Mouse (Mus musculus) spleen, adult 18-20 months (tissue): ENCODE measurements around the gene Ubash3b.

Experiments
- DNase-seq, 2 experiments: peaks; one replicate each; pipeline ENCODE4 v3.0.0; 2022; ENCODE audit warnings: mixed read lengths in 2 of 2

Gene Ubash3b

DNA sequence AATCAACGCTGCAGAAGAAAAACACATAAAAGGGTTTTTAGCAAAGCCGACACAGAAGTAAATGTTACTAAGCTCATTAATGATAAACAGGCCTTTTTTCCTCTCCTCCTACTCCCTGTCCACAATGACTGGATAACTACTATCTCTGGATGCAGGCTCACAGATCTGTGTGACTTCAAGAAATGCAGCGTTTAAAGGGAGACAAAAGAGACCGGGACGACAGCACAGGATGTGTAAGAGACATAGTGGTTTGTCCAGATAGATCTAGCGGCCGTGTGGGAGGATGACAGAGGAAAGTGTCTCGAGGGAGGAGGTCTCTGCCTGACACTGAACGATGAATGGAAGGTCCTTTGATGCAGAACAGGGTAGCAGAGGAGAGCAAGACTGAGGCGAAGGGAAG, 5.4 kb upstream of the Ubash3b start:
- no peak for DNase-seq

DNA sequence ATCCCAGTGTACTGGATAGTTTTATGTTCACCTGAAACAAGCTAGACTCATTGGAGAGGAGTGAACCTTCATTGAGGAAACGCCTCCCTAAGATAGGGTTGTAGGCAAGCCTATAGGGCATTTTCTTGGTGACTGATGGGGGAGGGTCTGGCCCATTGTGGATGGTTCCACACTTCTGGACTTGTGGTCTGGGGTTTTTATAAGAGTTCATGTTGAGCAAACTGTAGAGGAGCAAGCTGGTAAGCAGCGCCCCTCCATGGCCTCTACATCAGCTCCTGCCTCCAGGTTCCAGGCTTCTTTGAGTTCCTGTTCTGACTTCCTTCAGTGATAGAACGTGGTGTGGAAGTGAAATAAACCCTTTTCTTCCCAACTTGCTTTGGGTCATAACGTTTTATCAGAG, 866 bp upstream of the Ubash3b start:
- DNase-seq = no peak

DNA sequence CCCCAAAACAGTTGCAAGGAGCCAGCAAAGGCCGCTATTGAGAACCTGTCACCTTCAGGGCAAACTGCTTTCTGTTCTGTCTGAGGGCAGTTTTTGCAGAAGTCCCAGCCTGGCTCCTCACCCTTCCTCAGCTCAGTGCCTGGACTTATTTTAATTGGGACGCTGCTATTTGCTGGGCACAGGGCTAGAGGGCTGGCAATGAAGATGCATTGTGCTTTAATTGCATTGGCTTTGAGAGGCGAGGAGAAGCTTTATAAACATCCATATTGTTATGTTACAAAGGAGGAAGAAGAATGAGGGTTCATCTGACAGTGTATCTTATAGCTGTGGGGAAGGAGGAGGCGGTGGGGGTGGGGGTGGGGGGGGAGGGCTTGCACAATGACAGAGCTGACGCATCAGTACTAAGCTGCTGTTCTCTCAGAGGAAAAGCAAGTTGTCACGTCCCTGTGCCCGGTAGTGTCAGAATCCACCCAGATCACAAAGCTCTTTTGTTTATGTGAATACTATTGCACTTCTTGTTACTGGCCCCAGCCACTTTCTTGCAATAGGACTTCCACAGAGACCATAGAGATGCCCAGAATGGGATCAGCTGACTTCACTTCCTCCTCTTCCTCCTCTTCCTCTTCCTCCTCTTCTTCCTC, 841 bp downstream of the Ubash3b start:
- DNase-seq = no peak

DNA sequence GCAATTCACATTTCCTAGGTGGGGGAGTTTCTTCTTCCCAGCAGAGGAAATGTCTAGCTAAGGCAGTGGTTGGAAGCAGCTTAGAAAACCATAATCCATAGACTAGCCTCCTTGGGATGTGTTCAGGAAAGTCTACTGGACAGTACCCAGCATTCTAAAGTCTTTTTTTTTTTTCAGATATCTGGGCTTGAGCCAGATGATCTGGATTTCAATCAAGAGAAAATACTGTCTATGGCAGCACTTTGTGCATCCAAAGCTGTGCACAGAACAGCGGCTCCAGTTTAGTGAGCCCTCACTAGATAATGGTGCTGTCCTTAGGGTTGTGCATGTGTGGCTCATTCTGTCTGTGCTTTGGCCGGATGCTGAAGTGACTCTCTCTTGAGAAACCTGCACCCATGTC, 2.3 kb downstream of the Ubash3b start:
- no peak for DNase-seq

DNA sequence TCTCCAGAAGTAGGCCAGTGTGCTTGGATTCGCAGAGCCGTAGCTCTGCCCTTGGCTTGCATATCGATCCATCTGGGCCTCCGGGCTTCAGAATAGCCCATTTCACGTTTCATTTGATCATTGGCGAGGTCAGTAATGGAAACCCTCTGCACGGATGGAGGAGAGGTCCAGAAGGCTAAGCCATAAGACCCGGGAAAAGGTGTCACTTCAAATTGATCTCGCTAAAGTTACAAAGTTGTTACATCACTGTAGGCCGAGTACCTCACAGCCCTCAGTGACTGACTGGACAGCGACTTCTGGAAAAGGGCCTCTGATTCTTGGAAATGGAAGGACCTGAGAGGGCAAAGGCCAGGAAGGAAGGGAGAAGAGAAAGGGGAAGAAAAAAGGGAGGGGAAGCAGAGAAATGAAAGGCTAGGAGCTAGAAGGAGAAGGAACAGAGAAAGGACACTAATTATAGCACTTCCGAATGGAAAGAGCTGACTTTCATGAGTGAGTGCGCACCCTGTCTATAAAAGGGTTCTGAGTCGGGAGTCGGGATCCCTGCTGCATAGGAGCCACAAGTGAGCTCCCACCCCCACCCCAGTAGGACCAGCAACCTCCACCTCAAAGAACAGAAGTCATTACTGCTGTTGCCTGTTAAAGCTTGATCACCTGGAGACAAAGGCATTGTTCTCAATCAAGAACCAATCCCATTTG, 3.5 kb downstream of the Ubash3b start:
- no peak for DNase-seq

DNA sequence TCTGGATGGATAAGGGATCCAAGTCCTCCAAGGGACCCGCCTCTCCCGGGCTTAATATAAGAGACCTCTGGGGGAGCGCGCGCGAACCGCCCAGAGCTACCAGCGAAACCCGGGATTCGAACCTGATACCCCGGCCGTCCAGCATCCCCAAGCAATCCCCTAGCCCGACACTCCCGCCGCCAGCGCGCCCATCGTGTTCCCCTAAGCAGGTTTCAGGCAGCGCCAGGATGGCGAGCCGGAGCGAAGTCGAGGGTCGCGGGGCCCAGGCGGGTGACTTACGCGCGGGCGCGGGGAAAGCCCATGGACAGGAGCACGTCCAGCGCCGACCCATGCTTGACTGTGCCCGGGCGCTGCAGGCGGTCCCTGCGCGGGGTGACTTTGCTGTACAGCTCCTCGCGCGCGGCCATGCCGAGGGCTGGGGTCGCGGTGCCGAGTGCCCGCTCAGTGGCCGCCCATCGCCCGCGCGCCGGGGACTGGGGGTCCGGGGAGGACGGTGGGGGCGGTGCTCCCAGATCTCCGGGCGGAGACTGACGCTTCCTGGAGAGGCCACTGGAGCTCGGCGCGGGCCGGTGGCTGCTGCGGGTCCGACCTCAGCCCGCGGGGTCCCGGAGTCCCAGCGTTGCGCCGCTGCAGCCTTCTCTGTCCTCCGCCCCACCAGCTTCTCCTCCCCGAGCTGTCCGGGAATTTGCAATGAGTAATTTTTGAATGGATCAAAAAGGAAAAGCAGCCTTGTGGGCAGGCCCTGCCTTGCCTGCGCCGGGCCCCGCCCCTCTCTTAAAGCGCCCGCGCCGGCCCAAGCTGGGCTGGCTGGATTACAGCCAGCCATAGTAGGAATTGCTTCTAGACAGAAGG, 4.3 kb downstream of the Ubash3b start:
- peak; percentile 35 to 63 for DNase-seq

DNA sequence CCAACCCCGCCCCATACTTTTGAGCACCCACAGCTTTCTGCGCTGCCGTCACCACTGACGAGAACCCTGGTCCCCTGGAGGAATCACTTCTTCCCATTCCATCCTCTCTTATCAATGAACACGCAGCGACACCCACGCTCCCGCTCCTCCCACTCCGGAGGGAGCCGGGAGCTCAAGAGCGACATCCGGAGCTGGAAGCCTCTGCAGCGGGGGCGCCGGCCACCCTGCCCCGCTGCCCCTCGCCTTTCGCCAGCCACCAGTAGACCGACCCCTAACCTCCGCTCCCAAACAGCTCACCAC, 4.8 kb downstream of the Ubash3b start:
- DNase-seq = no peak

DNA sequence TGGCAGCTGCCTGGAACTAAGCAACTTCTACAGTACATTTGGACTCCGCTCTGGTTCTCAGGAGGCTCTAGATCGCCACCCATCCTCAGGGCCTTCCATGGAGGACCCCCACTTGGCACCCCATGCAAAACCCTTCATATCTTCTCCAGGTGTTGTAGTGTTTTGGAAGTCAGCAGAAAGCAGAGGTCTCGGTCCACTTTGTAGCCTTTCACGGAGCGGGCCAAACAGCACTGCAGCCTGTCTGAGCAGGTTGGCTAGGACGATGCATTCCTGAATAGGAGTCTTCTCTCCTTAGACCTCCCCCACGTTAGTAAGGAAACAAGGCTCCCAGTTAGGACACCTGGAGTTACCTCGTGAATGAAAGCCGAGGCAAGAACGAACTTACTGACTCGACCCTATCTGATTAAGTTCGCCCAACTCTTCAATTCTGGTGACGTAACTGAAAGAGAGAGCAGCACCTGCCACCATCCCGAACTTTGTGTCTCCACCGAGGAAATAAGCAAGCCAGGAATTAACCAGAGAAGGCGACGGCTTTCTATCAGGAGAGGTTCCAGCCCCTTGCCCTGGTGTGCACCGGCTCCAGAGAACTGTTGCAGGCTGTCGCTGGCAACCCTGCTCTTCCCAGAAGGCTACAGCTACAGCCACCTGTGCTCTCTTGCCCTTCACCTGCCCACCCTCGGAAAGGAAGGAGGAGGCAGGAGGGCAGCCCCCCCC, 5.3 kb downstream of the Ubash3b start:
- DNase-seq = no peak

DNA sequence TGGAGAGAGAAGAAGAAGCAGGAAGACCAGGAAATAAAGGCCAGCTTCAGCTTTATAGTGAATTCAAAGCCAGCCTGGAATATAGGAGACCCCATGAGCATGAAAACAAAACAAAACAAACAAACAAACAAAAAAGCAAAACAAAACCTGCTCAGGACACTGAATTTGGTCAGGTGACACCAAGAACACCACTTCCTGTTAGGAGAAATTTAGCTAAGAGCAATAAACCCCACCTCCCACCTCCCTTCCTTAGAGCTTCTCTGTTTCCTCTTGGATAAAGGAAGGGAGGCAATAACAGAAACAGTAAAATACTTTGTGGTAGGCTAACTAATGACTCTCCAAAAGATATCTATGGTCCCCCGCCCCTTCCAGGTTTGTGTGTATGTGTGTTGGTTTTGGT, 7.5 kb downstream of the Ubash3b start:
- no peak for DNase-seq

DNA sequence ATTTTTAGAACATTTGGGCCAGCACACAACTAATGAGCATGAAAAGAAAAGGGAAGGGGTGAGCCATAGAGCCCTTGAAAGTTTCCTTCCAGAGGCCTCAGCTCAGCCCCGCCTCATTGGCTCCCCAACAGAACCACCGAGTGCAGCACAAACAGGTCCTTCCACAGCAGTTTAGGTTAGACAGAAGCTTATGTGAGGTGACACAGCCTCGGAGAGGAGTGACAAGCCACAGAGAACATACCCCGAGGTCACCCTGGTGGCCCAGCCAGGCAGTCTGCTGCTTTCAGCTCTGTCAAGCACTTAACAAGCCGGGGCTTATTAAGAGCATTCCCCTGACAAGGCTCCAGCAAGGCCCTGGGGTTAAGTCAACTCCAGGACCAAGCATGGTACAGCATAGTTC, 8.4 kb downstream of the Ubash3b start:
- no peak for DNase-seq

DNA sequence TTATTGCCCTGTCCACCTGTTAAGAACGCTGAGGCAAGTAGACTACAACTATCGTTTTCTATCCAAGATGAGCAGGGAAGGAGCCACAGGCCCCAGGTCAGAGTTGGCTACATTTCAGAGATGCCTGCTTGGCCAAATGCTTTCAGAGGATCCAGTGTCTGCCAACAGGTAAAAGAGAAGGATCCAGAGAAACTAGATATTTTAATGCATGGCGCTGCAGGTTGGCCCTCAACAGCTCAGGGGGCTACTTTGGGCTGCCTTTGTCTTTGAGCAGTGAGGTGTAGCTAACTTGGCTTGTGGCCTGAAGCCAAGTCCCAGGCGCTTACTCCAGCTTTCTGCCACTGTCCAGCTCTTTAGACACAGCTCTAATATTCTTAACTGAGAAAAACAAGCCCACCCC, 10.0 kb downstream of the Ubash3b start:
- DNase-seq = no peak

DNA sequence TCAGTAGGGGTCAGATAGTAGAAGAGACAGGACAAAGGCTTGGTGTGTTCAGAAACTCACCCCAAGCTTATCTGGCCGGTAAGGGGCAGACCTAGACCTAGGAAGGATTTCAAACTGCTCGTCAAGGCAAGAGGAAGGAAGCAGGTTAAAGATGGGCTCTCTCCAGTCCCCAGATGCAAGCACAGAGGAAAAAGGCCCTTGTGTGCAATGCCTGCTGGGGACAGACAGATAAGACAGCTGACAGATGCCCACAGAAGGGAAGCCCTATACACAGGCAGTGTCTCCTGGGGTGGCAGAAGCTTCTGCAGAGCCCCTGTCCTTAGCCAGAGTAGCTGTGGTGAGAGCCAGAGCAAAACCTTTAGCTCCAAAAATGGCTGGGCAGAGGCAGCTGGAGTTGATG, 11.6 kb downstream of the Ubash3b start:
- no peak for DNase-seq

DNA sequence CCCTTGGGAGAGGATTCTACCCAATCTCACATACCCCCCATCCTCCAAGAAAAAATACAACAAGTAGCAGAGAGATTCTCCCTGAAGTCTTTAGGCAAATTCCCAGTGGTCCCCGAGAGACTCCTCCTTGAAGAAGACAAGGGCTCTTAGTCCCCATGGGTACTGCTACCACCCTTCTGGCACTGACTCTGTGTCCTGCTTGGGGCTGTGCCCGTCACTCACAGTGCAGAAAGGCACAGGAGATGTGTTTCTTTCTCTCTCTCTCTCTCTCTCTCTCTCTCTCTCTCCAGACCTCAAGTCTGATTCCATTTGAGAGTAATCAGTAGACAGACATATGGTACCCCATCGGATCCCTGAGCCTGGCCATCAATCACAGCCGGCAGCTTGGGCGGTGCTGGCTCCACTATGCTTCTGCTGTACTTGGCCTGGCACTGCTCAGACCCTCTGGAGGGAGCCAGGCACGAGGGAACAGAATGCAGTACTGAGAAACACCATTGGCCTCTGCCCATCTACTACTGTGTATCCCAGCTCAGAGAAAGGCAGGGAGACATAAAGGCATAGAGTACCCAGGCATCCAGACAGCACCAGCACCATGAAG, 12.3 kb downstream of the Ubash3b start:
- no peak for DNase-seq

DNA sequence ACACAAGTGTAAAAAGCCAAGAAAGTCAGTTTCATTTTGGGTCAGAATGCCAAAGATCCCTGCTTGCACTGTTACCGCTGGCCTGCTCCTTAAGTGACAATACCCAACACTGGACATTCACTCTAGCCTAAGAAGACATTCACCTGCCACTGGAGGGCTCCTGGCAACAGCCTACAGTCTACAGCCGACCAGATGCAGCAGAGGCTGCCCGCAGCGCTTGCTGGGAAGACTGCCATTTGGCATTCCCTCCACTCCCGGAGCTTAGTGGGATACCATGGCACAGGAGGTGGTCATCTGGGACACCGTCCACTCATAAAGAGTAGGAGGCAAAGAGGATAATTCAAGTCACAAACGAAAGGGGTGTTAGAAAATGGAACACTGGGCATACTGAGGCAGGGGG, 12.9 kb downstream of the Ubash3b start:
- no peak for DNase-seq

DNA sequence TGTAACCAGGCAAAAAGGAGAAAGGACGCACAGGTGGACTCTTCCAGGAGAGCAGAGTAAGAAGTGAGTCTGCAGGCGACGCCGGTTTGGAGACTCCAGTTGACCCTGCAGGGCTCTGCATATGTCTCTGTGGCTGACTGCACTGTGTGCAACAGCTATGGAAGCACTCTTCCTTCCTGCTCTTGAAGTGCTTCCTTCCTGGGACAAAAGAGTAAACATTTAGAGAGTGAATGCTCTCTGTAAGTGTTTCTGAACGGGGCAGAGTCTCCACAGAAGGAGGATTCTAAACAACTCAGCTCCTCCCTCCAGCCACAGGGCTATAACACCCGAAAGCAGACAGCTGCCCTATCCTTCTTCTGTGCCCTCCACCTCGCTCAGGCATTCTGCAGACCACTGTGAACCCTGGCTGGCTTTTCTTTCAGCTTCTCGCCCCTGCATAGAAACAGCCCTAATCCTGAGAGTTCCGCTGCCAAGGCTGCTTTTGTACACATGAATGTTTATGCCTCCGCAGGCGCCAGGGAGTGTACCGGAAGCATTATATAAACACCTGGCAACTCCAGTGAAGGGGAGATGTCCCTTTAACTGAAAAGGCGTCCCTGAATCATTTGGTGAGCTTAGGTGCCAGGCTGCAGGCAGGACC, 14.2 kb downstream of the Ubash3b start:
- DNase-seq = no peak

DNA sequence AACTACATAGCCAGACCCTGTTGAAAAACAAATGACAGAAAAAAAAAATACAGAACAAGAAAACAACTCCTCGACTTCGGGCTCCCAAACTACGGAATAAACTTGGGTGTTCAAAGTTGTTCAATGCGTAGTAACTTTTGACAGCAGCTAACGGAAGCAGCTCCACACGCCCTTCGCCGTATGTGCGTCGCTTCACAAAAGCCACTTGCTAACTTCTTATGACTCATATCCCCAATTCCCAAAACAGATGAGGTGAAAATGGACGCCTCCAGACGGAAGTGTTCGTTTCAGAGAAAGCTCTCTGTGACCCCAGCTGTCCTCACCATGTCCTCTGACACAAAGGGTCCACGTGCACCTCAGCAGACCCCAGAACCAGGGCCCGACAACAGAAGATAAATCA, 17.7 kb downstream of the Ubash3b start:
- DNase-seq = no peak

DNA sequence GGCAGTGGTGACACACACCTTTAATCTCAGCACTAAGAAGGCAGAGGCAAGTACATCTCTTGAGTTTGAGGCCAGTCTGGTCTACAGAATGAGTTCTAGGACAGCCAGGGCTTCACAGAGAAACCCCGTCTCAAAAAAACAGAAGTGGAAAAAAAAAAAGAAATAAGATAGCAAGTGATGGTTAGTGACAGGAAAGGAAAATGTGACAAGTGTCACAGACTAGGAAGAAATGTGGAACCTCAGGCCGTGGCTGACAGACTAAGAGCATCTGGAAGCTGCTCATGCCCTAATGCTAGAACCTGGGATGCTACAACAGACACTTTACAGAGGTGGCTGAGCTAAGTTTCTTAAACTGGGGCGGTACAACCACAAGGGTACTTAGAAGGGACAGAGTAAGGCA, 18.4 kb downstream of the Ubash3b start:
- DNase-seq = no peak

DNA sequence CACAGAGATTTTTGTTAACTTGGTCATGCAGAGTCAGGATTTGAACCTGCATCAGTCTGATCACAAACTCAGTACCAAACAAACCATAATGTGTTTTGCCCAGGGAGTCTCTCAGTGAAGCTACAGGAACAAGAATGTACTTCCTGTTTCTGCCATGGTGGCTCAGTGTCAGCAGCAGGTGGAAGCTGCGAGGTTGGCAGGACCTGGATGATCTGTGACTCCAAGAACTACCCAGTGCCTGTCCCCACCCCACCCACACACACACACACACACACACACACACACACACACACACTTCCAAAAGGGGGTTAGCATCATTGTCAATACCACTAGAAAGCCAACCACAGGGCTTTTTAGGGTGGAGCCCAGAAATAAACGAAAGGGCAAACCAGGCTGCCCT, 20.5 kb downstream of the Ubash3b start:
- no peak for DNase-seq

DNA sequence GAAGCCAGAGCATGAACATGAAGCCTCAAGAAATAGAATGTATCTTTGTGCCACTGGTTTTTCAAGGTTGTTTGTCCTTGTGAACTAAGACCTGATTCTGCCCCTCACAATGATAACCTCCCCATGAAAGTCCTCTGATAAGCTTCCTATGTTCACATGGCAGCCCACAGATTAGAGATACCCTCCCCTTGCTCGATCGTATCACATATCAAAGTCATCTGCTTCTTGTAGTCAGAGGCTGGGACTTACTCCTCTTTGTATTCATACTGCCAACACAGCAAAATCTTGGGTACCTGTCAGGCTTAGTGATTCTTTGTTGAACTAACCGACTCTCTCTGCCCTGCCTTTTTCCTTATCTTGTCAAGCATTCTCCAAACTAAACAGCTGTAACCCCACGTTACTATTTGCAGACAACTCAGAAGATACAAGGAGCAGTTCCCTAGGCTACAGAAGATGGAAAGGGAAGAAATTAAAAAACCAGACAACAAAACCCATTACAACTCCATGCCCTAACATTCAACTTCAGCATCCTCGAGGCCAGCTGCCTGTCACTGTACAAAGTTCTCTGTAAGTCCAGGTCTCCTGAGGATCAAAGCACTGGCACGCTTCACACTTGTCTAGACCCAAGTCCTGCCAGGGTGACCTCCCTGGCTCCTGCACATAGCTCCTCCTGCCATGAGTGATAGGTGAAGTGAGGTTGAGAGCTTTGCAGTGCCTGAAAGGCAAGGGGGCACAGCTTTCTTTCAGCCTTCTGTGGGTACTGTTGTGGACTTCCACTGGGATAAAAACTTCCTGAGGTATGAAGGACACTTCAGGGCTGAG, 22.3 kb downstream of the Ubash3b start:
- DNase-seq = no peak

DNA sequence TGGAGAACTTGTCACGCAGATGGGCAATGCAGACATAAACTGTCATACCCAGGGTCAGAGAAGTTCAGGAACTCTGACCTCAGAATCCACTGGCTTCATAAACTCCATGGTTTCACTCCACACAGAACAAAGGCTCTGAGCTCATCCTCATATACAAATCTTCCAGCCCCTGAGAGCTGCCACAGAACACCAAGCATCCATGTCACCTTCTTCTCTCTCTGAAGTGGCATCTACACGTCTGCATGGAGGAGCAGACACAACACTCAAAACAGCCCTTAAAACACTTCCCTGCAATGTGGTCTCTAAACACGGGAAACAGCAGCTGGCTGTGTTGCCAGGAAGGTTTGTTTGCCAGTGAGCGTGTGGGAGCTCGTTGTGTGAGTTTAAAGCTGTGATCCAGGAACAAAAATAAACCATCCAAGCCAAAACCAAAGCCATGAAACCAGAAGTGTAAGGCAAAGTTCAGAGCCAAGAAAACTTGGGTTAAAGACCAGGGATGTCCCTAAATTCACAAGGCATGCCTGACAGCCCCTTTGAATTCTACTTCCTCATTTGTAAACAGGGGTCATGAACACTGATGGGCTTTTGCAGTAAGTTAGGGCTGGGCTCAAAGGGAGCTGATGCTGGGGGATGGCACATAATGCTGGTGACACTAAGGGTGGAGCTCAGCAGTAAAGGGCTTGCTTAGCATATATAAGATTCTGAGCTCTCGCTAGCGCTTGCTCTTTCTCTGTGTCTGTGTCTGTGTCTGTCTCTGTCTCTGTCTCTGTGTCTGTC, 24.6 kb downstream of the Ubash3b start:
- no peak for DNase-seq

DNA sequence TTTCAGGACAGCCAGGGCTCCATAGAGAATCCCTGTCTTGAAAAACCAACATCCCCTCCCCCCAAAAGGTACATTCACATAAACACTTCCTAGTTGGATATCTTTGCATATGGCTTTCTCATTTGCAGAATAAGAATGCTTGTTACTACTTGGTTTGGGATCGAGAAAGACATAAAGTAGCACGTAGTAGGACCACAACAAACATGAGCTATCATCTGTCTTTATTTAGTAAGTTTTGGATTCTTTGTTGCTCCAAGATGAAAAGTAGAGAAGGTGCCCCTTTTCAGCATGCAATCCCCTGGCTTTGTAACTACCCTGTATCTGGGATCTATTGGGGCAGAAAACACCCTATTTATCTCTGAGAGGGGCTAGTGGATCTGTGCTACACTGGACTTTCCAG, 25.2 kb downstream of the Ubash3b start:
- DNase-seq = no peak
